Mouse (Mus musculus): ENCODE measurements around the gene Rps16. TPM values are rescaled to one million over a fixed set of nuclear protein-coding genes. Genes with fewer than 3 reads are reported as not detected.

Rps16 gene
- total and polyA plus RNA-seq, 2 experiments, result 110 to 577 TPM

- no peaks in the 10 kb centered on the region for H3K36me3 ChIP-seq (ENCODE audit: control insufficient read depth, insufficient read depth, low read length)
- no peak overlapping the region for H3K27ac ChIP-seq (replicated peaks; ENCODE audit: insufficient read depth, low read depth, low read length)
Observed at GRCm38 (mm10) chr7:28367663-28368275, 17.3 kb downstream of the Rps16 start.

GRCm38 (mm10) chr7:28368276-28368920, 17.9 kb downstream of the Rps16 start:
- Histone ChIP-seq H3K27ac (replicated peaks; ENCODE audit: insufficient read depth, low read depth, low read length) (no peak overlapping the region), H3K4me1 (ENCODE audit: control insufficient read depth, insufficient read depth, low read length) (no peaks in the 10 kb centered on the region), H3K9ac (ENCODE audit: low read depth, low read length) (no peak overlapping the region), H3K79me2 (ENCODE audit: control insufficient read depth, insufficient read depth, low read length) (no peaks in the 10 kb centered on the region), H3K27me3 (ENCODE audit: control insufficient read depth, insufficient read depth, low read length) (no peaks in the 10 kb centered on the region), H3K36me3 (ENCODE audit: control insufficient read depth, insufficient read depth, low read length) (no peaks in the 10 kb centered on the region), H3K4me3 (ENCODE audit: insufficient read depth, low read depth, low read length) (no peak overlapping the region)
- no peak for DNase-seq (ENCODE audit: extremely low read depth, low read depth, low spot score)
- WGBS, result 96% methylated on average over 16 of the region's 16 CpGs
- TF ChIP-seq POLR2A (IDR thresholded peaks at IDR 0.05; ENCODE audit: extremely low read depth, insufficient read depth, low read length) (no peak), CTCF (IDR thresholded peaks at IDR 0.05; ENCODE audit: low read depth, low read length) (no peak)

More at GRCm38 (mm10) chr7:28367663-28368275, 17.3 kb downstream of the Rps16 start:
- no peak for TF ChIP-seq POLR2A (IDR thresholded peaks at IDR 0.05; ENCODE audit: extremely low read depth, insufficient read depth, low read length)
- no peak for TF ChIP-seq CTCF (IDR thresholded peaks at IDR 0.05; ENCODE audit: low read depth, low read length)
- H3K79me2 ChIP-seq (ENCODE audit: control insufficient read depth, insufficient read depth, low read length), result no peaks in the 10 kb centered on the region
- no peaks in the 10 kb centered on the region for H3K27me3 ChIP-seq (ENCODE audit: control insufficient read depth, insufficient read depth, low read length)
- no peaks in the 10 kb centered on the region for H3K4me1 ChIP-seq (ENCODE audit: control insufficient read depth, insufficient read depth, low read length)
- H3K4me3 ChIP-seq (ENCODE audit: insufficient read depth, low read depth, low read length), result no peak overlapping the region
- H3K9ac ChIP-seq (ENCODE audit: low read depth, low read length), result no peak overlapping the region
- WGBS, result 95% methylated on average over 16 of the region's 16 CpGs
- no peak for DNase-seq (ENCODE audit: extremely low read depth, low read depth, low spot score)

GRCm38 (mm10) chr7:28370051-28370450, 19.6 kb downstream of the Rps16 start:
- Histone ChIP-seq H3K4me1 (ENCODE audit: control insufficient read depth, insufficient read depth, low read length) (no peaks in the 10 kb centered on the region; the same call in 1 of the 2 replicates), H3K9ac (ENCODE audit: low read depth, low read length) (no peak overlapping the region), H3K27me3 (ENCODE audit: control insufficient read depth, insufficient read depth, low read length) (no peaks in the 10 kb centered on the region), H3K4me3 (ENCODE audit: insufficient read depth, low read depth, low read length) (no peak overlapping the region), H3K36me3 (ENCODE audit: control insufficient read depth, insufficient read depth, low read length) (no peaks in the 10 kb centered on the region), H3K79me2 (ENCODE audit: control insufficient read depth, insufficient read depth, low read length) (no peaks in the 10 kb centered on the region), H3K27ac (replicated peaks; ENCODE audit: insufficient read depth, low read depth, low read length) (no peak overlapping the region)
- 96% methylated on average over 14 of the region's 14 CpGs for WGBS
- DNase-seq (ENCODE audit: extremely low read depth, low read depth, low spot score), result no peak
- TF ChIP-seq POLR2A (IDR thresholded peaks at IDR 0.05; ENCODE audit: extremely low read depth, insufficient read depth, low read length), result no peak
- TF ChIP-seq CTCF (IDR thresholded peaks at IDR 0.05; ENCODE audit: low read depth, low read length), result no peak

GRCm38 (mm10) chr7:28370977-28371513, 20.6 kb downstream of the Rps16 start:
- Histone ChIP-seq H3K27ac (replicated peaks; ENCODE audit: insufficient read depth, low read depth, low read length) (no peak overlapping the region), H3K4me1 (ENCODE audit: control insufficient read depth, insufficient read depth, low read length) (peaks cover 3% of the 10 kb centered on the region; the same call in 1 of the 2 replicates), H3K27me3 (ENCODE audit: control insufficient read depth, insufficient read depth, low read length) (no peaks in the 10 kb centered on the region), H3K9ac (ENCODE audit: low read depth, low read length) (peak overlapping the region; percentile 81), H3K4me3 (ENCODE audit: insufficient read depth, low read depth, low read length) (peak overlapping the region; percentile 84; the same call in 1 of the 2 replicates), H3K36me3 (ENCODE audit: control insufficient read depth, insufficient read depth, low read length) (no peaks in the 10 kb centered on the region), H3K79me2 (ENCODE audit: control insufficient read depth, insufficient read depth, low read length) (no peaks in the 10 kb centered on the region)
- TF ChIP-seq CTCF (IDR thresholded peaks at IDR 0.05; ENCODE audit: low read depth, low read length) (no peak; the same call in 1 of the 2 replicates), POLR2A (IDR thresholded peaks at IDR 0.05; ENCODE audit: extremely low read depth, insufficient read depth, low read length) (no peak)
- DNase-seq (ENCODE audit: extremely low read depth, low read depth, low spot score), result no peak
- 49% methylated on average over 11 of the region's 11 CpGs for WGBS

- peak overlapping the region; percentile 81 for H3K9ac ChIP-seq (ENCODE audit: low read depth, low read length)
- H3K4me3 ChIP-seq (ENCODE audit: insufficient read depth, low read depth, low read length), result peak overlapping the region; percentile 84
- no peaks in the 10 kb centered on the region for H3K79me2 ChIP-seq (ENCODE audit: control insufficient read depth, insufficient read depth, low read length)
- no peak for TF ChIP-seq CTCF (IDR thresholded peaks at IDR 0.05; ENCODE audit: low read depth, low read length)
- no peak for TF ChIP-seq POLR2A (IDR thresholded peaks at IDR 0.05; ENCODE audit: extremely low read depth, insufficient read depth, low read length)
- 6% methylated on average over 41 of the region's 43 CpGs for WGBS
- no peak for DNase-seq (ENCODE audit: extremely low read depth, low read depth, low spot score)
- no peaks in the 10 kb centered on the region for H3K36me3 ChIP-seq (ENCODE audit: control insufficient read depth, insufficient read depth, low read length)
- no peaks in the 10 kb centered on the region for H3K27me3 ChIP-seq (ENCODE audit: control insufficient read depth, insufficient read depth, low read length)
- H3K4me1 ChIP-seq (ENCODE audit: control insufficient read depth, insufficient read depth, low read length), result peaks cover 3% of the 10 kb centered on the region; the same call in 1 of the 2 replicates
- peak overlapping the region; percentile 40; the same call in 1 of the 2 replicates for H3K27ac ChIP-seq (replicated peaks; ENCODE audit: insufficient read depth, low read depth, low read length)
Observed at GRCm38 (mm10) chr7:28371514-28371989, 21.1 kb downstream of the Rps16 start.

Measured in liver, adult 2 months (tissue).